Mouse (Mus musculus) cerebellum, adult 9-10 months (tissue): ENCODE results near the gene Ap3d1.

ENCODE experiments used
- DNase-seq: peaks from one replicate; pipeline ENCODE4 v3.0.0; 2022

Ap3d1 gene

GRCm38 (mm10) chr10:80756967-80757366 lies 14.9 kb upstream of the Ap3d1 start:
- DNase-seq, result no peak

- no peak for DNase-seq
Observed at GRCm38 (mm10) chr10:80756509-80756908, 14.4 kb upstream of the Ap3d1 start.

GRCm38 (mm10) chr10:80756099-80756498 lies 14.0 kb upstream of the Ap3d1 start:
- no peak for DNase-seq

GRCm38 (mm10) chr10:80755291-80756015 lies 13.4 kb upstream of the Ap3d1 start:
- peak; percentile 67 for DNase-seq

GRCm38 (mm10) chr10:80754594-80755290 lies 12.7 kb upstream of the Ap3d1 start, which contains the start of gene Dot1l:
Gene Dot1l, plus strand, starts transcription at chr10:80755206.
- DNase-seq, result peak; percentile 96

- DNase-seq, result peak; percentile 58
Observed at GRCm38 (mm10) chr10:80752079-80752625, 10.1 kb upstream of the Ap3d1 start.

- peak; percentile 64 for DNase-seq
Observed at GRCm38 (mm10) chr10:80751188-80751832, 9.2 kb upstream of the Ap3d1 start.

GRCm38 (mm10) chr10:80748609-80749008 lies 6.5 kb upstream of the Ap3d1 start:
- DNase-seq, result no peak

- peak; percentile 87 for DNase-seq
Observed at GRCm38 (mm10) chr10:80747410-80747809, 5.3 kb upstream of the Ap3d1 start.

- peak; percentile 55 for DNase-seq
Observed at GRCm38 (mm10) chr10:80744262-80744661, 2.2 kb upstream of the Ap3d1 start.

- DNase-seq, result peak; percentile 59
Observed at GRCm38 (mm10) chr10:80741634-80742179, 357 bp downstream of the Ap3d1 start.

- peak; percentile 68 for DNase-seq
Observed at GRCm38 (mm10) chr10:80741146-80741545, 918 bp downstream of the Ap3d1 start.

GRCm38 (mm10) chr10:80738657-80739056 lies 3.4 kb downstream of the Ap3d1 start:
- peak; percentile 36 for DNase-seq

GRCm38 (mm10) chr10:80736731-80737130 lies 5.3 kb downstream of the Ap3d1 start:
- peak; percentile 83 for DNase-seq

- peak; percentile 70 for DNase-seq
Observed at GRCm38 (mm10) chr10:80732611-80733101, 9.4 kb downstream of the Ap3d1 start.

- no peak for DNase-seq
Observed at GRCm38 (mm10) chr10:80727369-80728127, 14.5 kb downstream of the Ap3d1 start.

GRCm38 (mm10) chr10:80717281-80717680 lies 24.8 kb downstream of the Ap3d1 start:
- DNase-seq, result no peak

GRCm38 (mm10) chr10:80710834-80711233 lies 31.2 kb downstream of the Ap3d1 start:
- no peak for DNase-seq

GRCm38 (mm10) chr10:80705479-80705878 lies 36.6 kb downstream of the Ap3d1 start:
- DNase-seq, result no peak

GRCm38 (mm10) chr10:80705033-80705432 lies 37.0 kb downstream of the Ap3d1 start:
- DNase-seq, result no peak

- DNase-seq, result no peak
Observed at GRCm38 (mm10) chr10:80704418-80704817, 37.6 kb downstream of the Ap3d1 start.

GRCm38 (mm10) chr10:80703643-80704042 lies 38.4 kb downstream of the Ap3d1 start:
- DNase-seq, result peak; percentile 71
